Mouse (Mus musculus) small intestine, adult 2 months (tissue): Measurements from ENCODE around the gene D16Ertd472e.

Experiments used
- CTCF ChIP-seq: fragments of 200-500 bp; IDR thresholded peaks from 2 replicates; pipeline ENCODE4 v1.5.1; 2012; ENCODE audit warnings: low read depth, mild to moderate bottlenecking, control low read depth, inconsistent platforms, low read length, moderate library complexity, mixed read lengths; ENCODE audit not compliant: insufficient replicate concordance, insufficient read length; ENCODE audit errors: extremely low read depth
- POLR2A ChIP-seq: fragments of 200-500 bp; IDR thresholded peaks from 2 replicates; pipeline ENCODE4 v1.6.1; 2012; ENCODE audit warnings: low read depth, mild to moderate bottlenecking, control low read depth, inconsistent platforms, low read length, moderate library complexity

GRCm38 (mm10) chr16:78595821-78596220 lies 19.3 kb upstream of the D16Ertd472e start:
- TF ChIP-seq CTCF (no peak), POLR2A (no peak)
